Mouse (Mus musculus): ENCODE results near the gene Iqgap2. TPM values are rescaled to one million over a fixed set of nuclear protein-coding genes. Genes with fewer than 3 reads are reported as not detected.

Iqgap2 gene
- total RNA-seq, 1 experiment from 2014 or later, result 147 TPM

GRCm38 (mm10) chr13:95829431-95830171 lies 62.1 kb downstream of the Iqgap2 start:
- DNase-seq, result no peak

DNA sequence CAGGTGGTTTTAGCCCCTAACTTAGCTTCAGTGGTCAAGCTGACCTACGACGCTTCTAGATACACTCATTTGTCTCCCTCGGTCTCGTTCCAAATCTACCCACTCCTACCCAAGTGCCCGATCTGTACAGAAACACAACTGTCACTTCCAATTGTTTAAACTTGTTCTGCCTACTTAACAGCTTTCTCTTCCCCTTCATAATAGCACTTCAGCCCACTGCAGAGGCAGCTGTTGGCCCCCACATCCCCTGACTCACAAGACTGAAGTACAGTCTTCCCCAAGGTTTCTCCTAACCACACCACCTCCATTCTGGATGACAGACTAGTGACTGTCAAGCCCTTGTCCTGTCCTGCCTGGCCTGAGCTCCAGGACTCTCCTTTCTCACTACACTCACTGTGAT lies 63.1 kb downstream of the Iqgap2 start:
- no peak for DNase-seq

DNA sequence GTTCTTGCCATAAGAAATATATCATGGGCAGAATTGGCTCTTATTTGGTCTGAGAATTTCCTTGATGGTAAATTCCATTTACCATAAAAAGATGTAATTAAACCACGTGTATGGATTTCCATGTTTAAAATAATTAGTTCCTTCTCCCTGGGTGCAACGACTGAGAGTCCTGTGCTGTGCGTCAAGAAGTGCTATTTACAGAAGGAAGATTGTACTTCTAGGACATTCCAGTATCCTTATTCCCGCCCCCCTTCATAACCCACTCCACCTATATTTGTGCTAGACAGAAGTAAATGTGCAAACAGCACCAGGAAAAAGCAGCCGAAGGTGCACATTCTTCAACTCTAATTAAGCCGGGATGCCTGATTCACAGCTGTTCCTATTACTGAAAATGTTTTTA lies 65.5 kb downstream of the Iqgap2 start:
- DNase-seq, result no peak

- DNase-seq, result no peak
These were observed 68.8 kb downstream of the Iqgap2 start for GRCm38 (mm10) chr13:95822918-95823317.

- peak; percentile 42 for DNase-seq
These were observed 71.7 kb downstream of the Iqgap2 start for GRCm38 (mm10) chr13:95820071-95820470.

DNA sequence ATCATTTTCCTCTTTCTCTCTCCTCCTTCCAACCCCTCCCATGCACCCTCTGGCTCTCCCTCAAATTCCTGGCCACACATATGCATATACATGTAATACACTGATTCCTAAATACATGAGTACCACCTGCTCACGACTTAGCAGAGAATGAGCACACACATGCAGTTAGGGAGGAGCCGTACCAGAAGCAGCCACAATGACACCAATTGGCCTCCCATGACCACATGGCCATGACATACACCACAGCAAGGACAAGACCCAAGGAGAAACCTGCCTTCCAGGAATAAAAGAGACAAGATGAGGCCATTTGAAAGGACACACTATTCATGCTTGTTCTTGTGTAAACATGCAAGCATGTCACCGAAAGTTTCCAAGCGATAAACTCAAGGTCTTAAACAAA lies 72.8 kb downstream of the Iqgap2 start:
- DNase-seq, result no peak

GRCm38 (mm10) chr13:95813643-95814042 lies 78.1 kb downstream of the Iqgap2 start:
- DNase-seq, result no peak

DNA sequence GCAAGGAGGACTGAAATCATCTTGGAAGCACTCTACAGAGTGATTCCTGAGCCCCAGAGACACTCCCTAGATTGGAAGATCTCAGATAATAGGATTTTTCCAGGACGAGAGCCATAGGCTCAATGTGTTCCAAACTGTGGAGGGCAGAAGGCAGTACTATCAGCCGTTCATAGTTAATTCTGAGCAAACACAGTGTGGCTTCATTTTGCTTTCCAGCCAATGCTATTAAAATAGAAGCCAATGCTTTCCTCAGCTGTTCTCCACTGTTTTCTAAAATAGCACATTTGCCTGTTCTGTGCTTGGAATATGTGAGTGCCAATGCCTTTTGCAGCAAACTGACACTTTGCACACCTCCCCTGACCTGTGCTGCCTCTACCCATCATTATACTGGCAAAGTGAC lies 80.9 kb downstream of the Iqgap2 start:
- no peak for DNase-seq

DNA sequence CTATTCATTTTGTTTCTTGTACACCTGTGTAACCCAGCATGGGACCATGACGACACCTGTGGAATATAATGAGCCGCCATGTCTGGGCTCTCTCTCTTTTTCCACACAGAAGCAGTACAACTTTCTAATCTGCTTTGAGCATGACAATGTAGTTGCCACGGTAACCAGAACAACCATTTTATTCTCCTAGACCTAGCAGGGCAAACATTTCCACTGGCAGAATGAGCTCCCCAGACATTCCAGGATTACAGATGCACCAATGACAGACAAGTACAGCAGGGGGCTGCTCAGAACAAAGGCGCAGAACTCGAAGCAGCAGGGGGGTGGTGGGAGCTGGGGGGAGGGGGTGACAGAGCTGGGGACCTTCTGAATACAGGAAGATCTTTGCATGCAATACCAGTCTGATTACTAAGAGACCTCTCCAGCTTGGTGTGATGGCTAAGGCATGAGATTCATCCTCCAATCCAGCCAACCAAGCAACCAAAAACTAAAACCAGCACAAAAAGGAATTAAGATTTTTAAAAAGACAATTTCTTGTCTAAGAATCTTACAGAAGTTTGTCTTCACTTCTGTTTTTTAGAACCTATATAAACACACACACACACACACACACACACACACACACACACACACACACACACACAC lies 84.5 kb downstream of the Iqgap2 start:
- no peak for DNase-seq

DNA sequence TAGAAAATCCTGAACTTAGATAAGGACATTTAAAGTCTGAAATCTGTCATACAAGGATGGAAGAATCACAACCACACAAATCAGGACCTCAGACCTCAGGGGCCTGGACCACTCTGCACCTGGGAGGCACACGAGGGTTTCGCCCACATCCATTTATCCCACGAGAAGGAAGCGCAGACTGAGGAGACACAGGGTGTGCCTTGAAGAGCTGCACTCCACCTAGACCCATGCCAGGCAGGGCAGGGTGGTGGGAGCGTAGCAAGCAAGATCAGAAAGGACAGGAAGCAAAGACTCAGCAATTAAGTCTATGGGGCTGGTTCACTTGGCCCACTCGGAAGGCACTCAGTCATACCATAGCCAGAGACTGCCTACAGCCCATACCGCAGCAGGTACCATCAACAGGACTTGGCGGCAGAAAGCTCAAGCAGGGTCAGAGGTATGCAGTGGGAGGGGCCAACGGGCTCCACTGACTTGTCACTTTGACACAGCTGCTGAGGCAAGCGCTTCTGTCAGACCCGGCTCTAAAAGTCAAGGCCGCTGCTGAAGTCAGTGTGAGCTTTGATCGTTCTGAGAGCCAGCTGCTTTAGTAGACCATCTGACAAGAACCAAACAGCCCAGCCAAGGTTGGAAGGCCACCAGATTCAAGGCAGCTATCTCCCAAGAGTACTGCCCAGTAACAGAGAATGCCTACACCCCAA lies 86.1 kb downstream of the Iqgap2 start:
- peak; percentile 78 for DNase-seq

- DNase-seq, result no peak
These were observed 87.6 kb downstream of the Iqgap2 start for GRCm38 (mm10) chr13:95804113-95804512.

DNA sequence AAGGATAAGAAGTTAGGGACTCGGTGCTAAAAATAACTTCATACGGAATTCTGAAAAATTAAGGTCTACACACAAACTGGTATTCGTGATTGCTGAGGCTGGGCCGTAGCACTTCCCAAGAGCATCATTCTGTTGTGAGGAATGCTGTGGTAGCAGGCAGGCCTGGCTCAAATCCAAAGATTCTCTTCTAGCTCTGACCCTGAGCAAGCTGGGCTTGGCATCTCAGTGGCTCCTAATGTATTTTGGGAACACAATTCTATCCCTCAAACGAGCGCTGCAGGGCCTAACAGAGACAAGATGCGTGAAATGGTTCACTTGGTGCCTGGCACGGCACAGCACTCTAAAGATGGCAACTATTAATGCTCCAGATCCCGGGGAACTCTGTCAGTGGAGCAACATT lies 90.8 kb downstream of the Iqgap2 start:
- peak; percentile 41 for DNase-seq

DNA sequence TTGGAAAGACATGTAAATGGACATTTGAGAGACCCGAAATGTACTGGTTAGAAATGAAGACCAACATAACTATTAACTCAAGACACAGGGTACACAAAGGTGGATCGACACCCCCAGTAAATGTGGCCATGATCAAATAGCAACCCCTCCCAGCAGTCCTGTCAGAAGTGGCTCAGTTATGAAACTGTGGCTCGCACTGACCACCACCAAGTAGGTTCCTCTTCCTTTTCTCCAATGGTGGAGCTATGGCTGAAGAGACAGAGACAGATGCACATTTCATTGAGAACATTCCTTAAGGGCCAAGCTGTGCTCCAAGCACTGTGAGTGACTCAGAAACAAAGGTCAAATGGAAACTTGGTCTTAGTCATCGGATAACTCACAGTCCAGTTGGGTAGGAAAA lies 92.4 kb downstream of the Iqgap2 start:
- no peak for DNase-seq

DNA sequence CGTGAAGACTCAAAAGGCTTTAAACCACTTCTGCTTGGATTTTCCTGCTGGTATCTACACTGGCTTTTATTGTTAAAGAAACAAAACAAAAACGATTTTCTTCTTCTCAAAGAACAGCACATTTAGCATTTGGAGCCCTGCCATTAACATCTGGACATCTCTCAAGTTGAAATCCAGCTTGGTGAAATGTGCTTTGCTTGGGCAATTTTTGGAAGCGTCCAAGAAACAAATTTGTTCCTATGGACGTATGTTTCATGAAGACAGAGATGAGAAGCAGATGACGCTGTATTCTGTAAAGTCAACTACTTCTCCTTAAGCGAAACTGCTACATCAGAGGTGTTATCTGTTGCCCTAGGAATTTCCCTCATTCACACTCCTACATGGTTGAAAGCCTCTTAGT lies 93.0 kb downstream of the Iqgap2 start:
- no peak for DNase-seq

GRCm38 (mm10) chr13:95797530-95797929 lies 94.2 kb downstream of the Iqgap2 start:
- DNase-seq, result no peak

GRCm38 (mm10) chr13:95794346-95794745 lies 97.4 kb downstream of the Iqgap2 start:
- DNase-seq, result no peak

- no peak for DNase-seq
These were observed 100.8 kb downstream of the Iqgap2 start for GRCm38 (mm10) chr13:95790883-95791282.

DNA sequence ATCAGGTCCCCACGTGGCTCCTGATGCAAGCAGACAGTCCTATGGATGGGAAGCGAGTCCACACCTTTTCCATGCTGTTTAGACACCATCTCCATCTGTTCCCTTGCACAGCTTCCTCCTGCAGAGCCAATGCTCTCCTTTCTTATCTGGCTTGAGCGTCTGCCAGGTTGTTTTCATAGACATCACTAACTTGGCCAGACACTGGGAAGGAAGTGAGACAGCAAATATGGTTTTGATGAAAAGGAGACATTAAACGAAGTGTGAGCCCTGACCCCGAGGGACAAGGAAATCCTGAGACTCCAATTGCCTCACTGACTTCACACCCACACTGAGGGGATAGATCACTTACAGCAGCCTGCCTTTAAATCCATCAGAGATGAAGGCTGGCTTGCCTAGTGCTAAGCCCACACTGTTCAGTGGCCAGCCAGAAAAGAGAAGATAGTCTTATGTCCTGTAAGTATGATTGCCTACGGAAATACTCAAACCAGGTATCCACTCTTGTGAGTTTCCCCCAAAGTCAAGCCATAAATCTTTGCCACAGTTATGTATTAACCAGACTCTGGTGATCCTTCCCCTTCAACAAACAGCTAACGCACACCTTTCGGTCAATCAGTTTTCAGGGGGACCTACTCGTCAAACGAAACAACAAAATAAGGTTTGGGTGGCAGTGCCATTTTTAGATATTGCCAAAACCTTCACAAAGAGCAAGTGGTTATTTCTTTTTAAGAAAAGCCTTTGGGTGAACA lies 102.9 kb downstream of the Iqgap2 start:
- no peak for DNase-seq

GRCm38 (mm10) chr13:95782969-95783332 lies 108.8 kb downstream of the Iqgap2 start:
- DNase-seq, result no peak

GRCm38 (mm10) chr13:95782311-95782968 lies 109.3 kb downstream of the Iqgap2 start:
- peak; percentile 51 for DNase-seq

GRCm38 (mm10) chr13:95780038-95780437 lies 111.7 kb downstream of the Iqgap2 start:
- no peak for DNase-seq

DNA sequence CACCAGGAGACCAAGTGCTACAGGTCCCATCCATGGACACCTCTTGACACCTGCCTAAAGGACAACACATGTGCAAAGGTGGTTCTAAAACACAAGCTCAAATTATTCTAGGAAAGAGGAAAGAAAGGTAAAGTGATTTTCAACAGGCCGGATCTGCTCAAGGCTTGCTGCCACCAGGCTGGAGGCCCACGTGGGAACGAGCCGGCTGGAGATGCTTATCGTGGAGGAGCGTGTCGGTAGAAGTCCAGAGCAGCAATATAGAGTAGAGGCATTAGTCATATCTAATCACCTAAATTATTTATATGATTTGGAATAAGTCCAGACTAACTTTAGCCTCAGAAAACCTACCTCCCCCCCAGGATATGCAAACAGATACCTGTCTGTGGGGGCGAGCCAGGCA lies 112.5 kb downstream of the Iqgap2 start:
- no peak for DNase-seq

Measured in adrenal gland, postnatal 25 days (tissue).